Mouse (Mus musculus) mouse trophoblast stem cell (cell line): ENCODE measurements around the gene Gorasp1.

Experiments used
- in situ Hi-C, 2 experiments: fragments of 300-500 bp; cut with MseI, MboI; formaldehyde crosslinking; loops; 2 replicates in 1 of 2; 3 replicates in 1 of 2; pipeline ENCODE4 v1.15.1; 2025

The Gorasp1 gene

GRCm38 (mm10) chr9:119933675-119934074 is 3.7 kb downstream of the Gorasp1 start:
- in situ Hi-C loops: no loop called here

- in situ Hi-C loops: no loop called here
Observed at GRCm38 (mm10) chr9:119932358-119932757, 5.0 kb downstream of the Gorasp1 start.

GRCm38 (mm10) chr9:119926497-119926896 is 10.9 kb downstream of the Gorasp1 start:
- in situ Hi-C loops: no loop called here

GRCm38 (mm10) chr9:119925729-119926128 is 11.6 kb downstream of the Gorasp1 start:
- in situ Hi-C loops: no loop called here

GRCm38 (mm10) chr9:119925120-119925657 is 12.2 kb downstream of the Gorasp1 start:
- in situ Hi-C loops: no loop called here

GRCm38 (mm10) chr9:119923462-119923861 is 13.9 kb downstream of the Gorasp1 start:
- in situ Hi-C loops: no loop called here

- in situ Hi-C loops: no loop called here
Observed at GRCm38 (mm10) chr9:119919858-119920257, 17.5 kb downstream of the Gorasp1 start.

- in situ Hi-C loops: no loop called here
Observed at GRCm38 (mm10) chr9:119913087-119913838, 24.1 kb downstream of the Gorasp1 start.

- in situ Hi-C loops: no loop called here
Observed at GRCm38 (mm10) chr9:119909931-119910330, 27.4 kb downstream of the Gorasp1 start.

GRCm38 (mm10) chr9:119908708-119909107 is 28.7 kb downstream of the Gorasp1 start:
- in situ Hi-C loops: no loop called here

- in situ Hi-C loops: no loop called here
Observed at GRCm38 (mm10) chr9:119902410-119903151, 34.8 kb downstream of the Gorasp1 start.

GRCm38 (mm10) chr9:119899446-119899845 is 37.9 kb downstream of the Gorasp1 start:
- in situ Hi-C loops: no loop called here

- in situ Hi-C loops: no loop called here
Observed at GRCm38 (mm10) chr9:119895040-119895721, 42.2 kb downstream of the Gorasp1 start.

GRCm38 (mm10) chr9:119894339-119895009 is 42.9 kb downstream of the Gorasp1 start, which contains the start of gene Wdr48:
TSS of gene Wdr48 (plus strand) at chr9:119894878.
- in situ Hi-C loops: no loop called here

GRCm38 (mm10) chr9:119893881-119894280 is 43.5 kb downstream of the Gorasp1 start:
- in situ Hi-C loops: no loop called here

- in situ Hi-C loops: no loop called here
Observed at GRCm38 (mm10) chr9:119890692-119891091, 46.7 kb downstream of the Gorasp1 start.

GRCm38 (mm10) chr9:119889446-119889845 is 47.9 kb downstream of the Gorasp1 start:
- in situ Hi-C loops: loop anchor here in 1 of 2 experiments (10.0 kb wide), 1 partner anchor 95 kb away; no protein-coding TSS in a partner anchor

GRCm38 (mm10) chr9:119888843-119889246 is 48.5 kb downstream of the Gorasp1 start:
- in situ Hi-C loops: loop anchor here in 1 of 2 experiments (10.0 kb wide), 1 partner anchor 94 kb away; no protein-coding TSS in a partner anchor

- in situ Hi-C loops: loop anchor here in 1 of 2 experiments (10.0 kb wide), 1 partner anchor 93 kb away; no protein-coding TSS in a partner anchor
Observed at GRCm38 (mm10) chr9:119887144-119887901, 50.0 kb downstream of the Gorasp1 start.
